Mouse (Mus musculus): Measurements from ENCODE around the gene Acan.
A peak's percentile ranks its signal among the peaks of the same experiment; 100 is the strongest.

The Acan gene

GRCm38 (mm10) chr7:79053383-79053889 lies at the start of gene Acan:
Gene Acan, plus strand, starts transcription at chr7:79053483.
- DNase-seq (ENCODE audit: low spot score in 2 of 2), result no peak

- no peak for DNase-seq (ENCODE audit: low spot score in 2 of 2)
Measured at GRCm38 (mm10) chr7:79021293-79021905, 31.9 kb upstream of the Acan start.

- no peak for DNase-seq (ENCODE audit: low spot score in 2 of 2)
Measured at GRCm38 (mm10) chr7:79029138-79029537, 24.1 kb upstream of the Acan start.

GRCm38 (mm10) chr7:79033745-79034144 lies 19.5 kb upstream of the Acan start:
- no peak for DNase-seq (ENCODE audit: low spot score in 2 of 2)

- no peak for DNase-seq (ENCODE audit: low spot score in 2 of 2)
Measured at GRCm38 (mm10) chr7:79034521-79034920, 18.8 kb upstream of the Acan start.

- DNase-seq (ENCODE audit: low spot score in 2 of 2), result no peak
Measured at GRCm38 (mm10) chr7:79052081-79052480, 1.2 kb upstream of the Acan start.

GRCm38 (mm10) chr7:79052521-79053382 lies 531 bp upstream of the Acan start:
- DNase-seq (ENCODE audit: low spot score in 2 of 2), result no peak

GRCm38 (mm10) chr7:79054111-79054510 lies 828 bp downstream of the Acan start:
- DNase-seq (ENCODE audit: low spot score in 2 of 2), result no peak

- DNase-seq (ENCODE audit: low spot score in 2 of 2), result no peak
Measured at GRCm38 (mm10) chr7:79058546-79058945, 5.3 kb downstream of the Acan start.

GRCm38 (mm10) chr7:79067466-79067865 lies 14.2 kb downstream of the Acan start:
- DNase-seq (ENCODE audit: low spot score in 2 of 2), result no peak

- DNase-seq (ENCODE audit: low spot score in 2 of 2), result no peak
Measured at GRCm38 (mm10) chr7:79068231-79068630, 14.9 kb downstream of the Acan start.

- DNase-seq (ENCODE audit: low spot score in 2 of 2), result no peak
Measured at GRCm38 (mm10) chr7:79079212-79079611, 25.9 kb downstream of the Acan start.

- DNase-seq (ENCODE audit: low spot score in 2 of 2), result peak; percentile 43 to 79
Measured at GRCm38 (mm10) chr7:79080572-79081399, 27.5 kb downstream of the Acan start.

- DNase-seq (ENCODE audit: low spot score in 2 of 2), result no peak
Measured at GRCm38 (mm10) chr7:79089111-79089510, 35.8 kb downstream of the Acan start.

GRCm38 (mm10) chr7:79096492-79096891 lies 43.2 kb downstream of the Acan start:
- no peak for DNase-seq (ENCODE audit: low spot score in 2 of 2)

GRCm38 (mm10) chr7:79113848-79114247 lies 60.6 kb downstream of the Acan start:
- no peak for DNase-seq (ENCODE audit: low spot score in 2 of 2)

GRCm38 (mm10) chr7:79123465-79123864 lies 70.2 kb downstream of the Acan start:
- DNase-seq (ENCODE audit: low spot score in 2 of 2), result no peak

GRCm38 (mm10) chr7:79129883-79130282 lies 76.6 kb downstream of the Acan start:
- DNase-seq (ENCODE audit: low spot score in 2 of 2), result no peak

GRCm38 (mm10) chr7:79130385-79130784 lies 77.1 kb downstream of the Acan start:
- no peak for DNase-seq (ENCODE audit: low spot score in 2 of 2)

GRCm38 (mm10) chr7:79130843-79131444 lies 77.7 kb downstream of the Acan start, which contains the start of gene Hapln3:
Gene Hapln3, minus strand, starts transcription at chr7:79131018.
- DNase-seq (ENCODE audit: low spot score in 2 of 2), result no peak

- DNase-seq (ENCODE audit: low spot score in 2 of 2), result no peak
Measured at GRCm38 (mm10) chr7:79133391-79133790, 80.1 kb downstream of the Acan start.

Data from urinary bladder, postnatal 4 days (tissue).